Mouse (Mus musculus): ENCODE data around the gene Ttc1.
A peak's percentile ranks its signal among the peaks of the same experiment; 100 is the strongest.

Gene Ttc1

GRCm38 (mm10) chr11:43747233-43748226, at the start of gene Ttc1:
Ttc1 (minus strand) TSS chr11:43748008.
- peak; percentile 89 to 94 for DNase-seq (ENCODE audit: low spot score in 2 of 2)

GRCm38 (mm10) chr11:43795992-43796391, 48.2 kb upstream of the Ttc1 start:
- no peak for DNase-seq (ENCODE audit: low spot score in 2 of 2)

GRCm38 (mm10) chr11:43790446-43790845, 42.6 kb upstream of the Ttc1 start:
- no peak for DNase-seq (ENCODE audit: low spot score in 2 of 2)

- peak; percentile 70 to 76 for DNase-seq (ENCODE audit: low spot score in 2 of 2)
These were observed 36.0 kb upstream of the Ttc1 start for GRCm38 (mm10) chr11:43783772-43784171.

- DNase-seq (ENCODE audit: low spot score in 2 of 2) = no peak
These were observed 35.3 kb upstream of the Ttc1 start for GRCm38 (mm10) chr11:43783106-43783505.

GRCm38 (mm10) chr11:43779551-43779950, 31.7 kb upstream of the Ttc1 start:
- no peak for DNase-seq (ENCODE audit: low spot score in 2 of 2)

- DNase-seq (ENCODE audit: low spot score in 2 of 2) = no peak
These were observed 28.5 kb upstream of the Ttc1 start for GRCm38 (mm10) chr11:43776324-43776694.

GRCm38 (mm10) chr11:43775469-43776323, 27.9 kb upstream of the Ttc1 start:
- DNase-seq (ENCODE audit: low spot score in 2 of 2) = peak in 1 of 2 experiments; percentile 10

GRCm38 (mm10) chr11:43773725-43774124, 25.9 kb upstream of the Ttc1 start:
- DNase-seq (ENCODE audit: low spot score in 2 of 2) = no peak

- DNase-seq (ENCODE audit: low spot score in 2 of 2) = no peak
These were observed 22.3 kb upstream of the Ttc1 start for GRCm38 (mm10) chr11:43770110-43770509.

- DNase-seq (ENCODE audit: low spot score in 2 of 2) = no peak
These were observed 19.9 kb upstream of the Ttc1 start for GRCm38 (mm10) chr11:43767749-43768148.

GRCm38 (mm10) chr11:43766922-43767648, 19.3 kb upstream of the Ttc1 start:
- peak; percentile 33 to 74 for DNase-seq (ENCODE audit: low spot score in 2 of 2)

GRCm38 (mm10) chr11:43758436-43758835, 10.6 kb upstream of the Ttc1 start:
- DNase-seq (ENCODE audit: low spot score in 2 of 2) = no peak

- no peak for DNase-seq (ENCODE audit: low spot score in 2 of 2)
These were observed 7.6 kb upstream of the Ttc1 start for GRCm38 (mm10) chr11:43755411-43755810.

GRCm38 (mm10) chr11:43754568-43754967, 6.8 kb upstream of the Ttc1 start:
- no peak for DNase-seq (ENCODE audit: low spot score in 2 of 2)

- no peak for DNase-seq (ENCODE audit: low spot score in 2 of 2)
These were observed 3.7 kb upstream of the Ttc1 start for GRCm38 (mm10) chr11:43751542-43751941.

- no peak for DNase-seq (ENCODE audit: low spot score in 2 of 2)
These were observed 19.0 kb downstream of the Ttc1 start for GRCm38 (mm10) chr11:43728737-43729301.

- DNase-seq (ENCODE audit: low spot score in 2 of 2) = no peak
These were observed 20.0 kb downstream of the Ttc1 start for GRCm38 (mm10) chr11:43727796-43728195.

GRCm38 (mm10) chr11:43723411-43723810, 24.4 kb downstream of the Ttc1 start:
- DNase-seq (ENCODE audit: low spot score in 2 of 2) = no peak

GRCm38 (mm10) chr11:43712178-43712577, 35.6 kb downstream of the Ttc1 start:
- no peak for DNase-seq (ENCODE audit: low spot score in 2 of 2)

GRCm38 (mm10) chr11:43708409-43708808, 39.4 kb downstream of the Ttc1 start:
- no peak for DNase-seq (ENCODE audit: low spot score in 2 of 2)
